Mouse (Mus musculus) midbrain, embryonic 14.5 days (tissue): ENCODE results near the gene Tdp1. TPM values are rescaled to one million over a fixed set of nuclear protein-coding genes. Genes with fewer than 3 reads are reported as not detected.

Experiments
- ATAC-seq: fragments of 200-750 bp; cut with Nextera tagmentation; 2 replicates; pipeline ENCODE4 v1.8.0; 2017; ENCODE audit warnings: moderate number of reproducible peaks, moderate library complexity; ENCODE audit not compliant: low FRiP score, low TSS enrichment
- DNase-seq: peaks from one replicate; pipeline ENCODE4 v3.0.0-alpha.2; 2015
- H3K27ac ChIP-seq: fragments of 300-500 bp; sonication (generic); replicated peaks from 2 replicates; pipeline ENCODE4 v1.5.1; 2014; ENCODE audit warnings: mild to moderate bottlenecking, low read depth, low read length, moderate library complexity
- H3K27me3 ChIP-seq: fragments of 300-500 bp; sonication (generic); 2 replicates; pipeline ENCODE4 v1.6.1; 2014; ENCODE audit warnings: low read length, control low read depth, mixed read lengths; ENCODE audit not compliant: control insufficient read depth, insufficient read depth
- H3K36me3 ChIP-seq: fragments of 300-500 bp; sonication (generic); 2 replicates; pipeline ENCODE4 v1.6.1; 2014; ENCODE audit warnings: low read length, control low read depth; ENCODE audit not compliant: control insufficient read depth, insufficient read depth
- H3K4me1 ChIP-seq: fragments of 300-500 bp; sonication (generic); 2 replicates; pipeline ENCODE4 v1.6.1; 2014; ENCODE audit warnings: mild to moderate bottlenecking, antibody characterized with exemption, low read length, control low read depth; ENCODE audit not compliant: control insufficient read depth, insufficient read depth
- H3K4me2 ChIP-seq: fragments of 300-500 bp; sonication (generic); 2 replicates; pipeline ENCODE4 v1.6.1; 2014; ENCODE audit warnings: mild to moderate bottlenecking, low read length, moderate library complexity
- H3K4me3 ChIP-seq: fragments of 300-500 bp; sonication (generic); replicated peaks from 2 replicates; pipeline ENCODE4 v1.5.1; 2014; ENCODE audit warnings: low read depth, low read length
- H3K9ac ChIP-seq: fragments of 300-500 bp; sonication (generic); replicated peaks from 2 replicates; pipeline ENCODE4 v1.6.1; 2014; ENCODE audit warnings: mild to moderate bottlenecking, low read length, moderate library complexity
- H3K9me3 ChIP-seq: fragments of 300-500 bp; sonication (generic); 2 replicates; pipeline ENCODE4 v1.6.1; 2016; ENCODE audit warnings: low read length, control low read depth, mixed read lengths; ENCODE audit not compliant: control insufficient read depth
- WGBS: fragments of 180-500 bp; shearing (Covaris S2); extraction: QIAGEN DNeasy Blood & Tissue Kit; methylation state at CpG from one replicate; pipeline ENCODE4 v1.1.7; 2014; 5-methylcytosine and 5-hydroxymethylcytosine counted together
- microRNA-seq: library from miRNA; unstranded; fragments of <30 nt; microRNA quantifications from one replicate; pipeline ENCODE4, GENCODE M21; 2016
- polyA plus RNA-seq: library from polyadenylated mRNA; unstranded; fragments of >200 nt; fragmentation: Nextera tagmentation; extraction: Ambion mirVana; gene quantifications from 2 replicates; pipeline ENCODE4 v1.2.1, GENCODE M21; 2014

Tdp1 gene
- polyA plus RNA-seq, 1 experiment from 2014 or later = 62.1 TPM

GRCm38 (mm10) chr12:99999726-100000125, 115.4 kb downstream of the Tdp1 start:
- 81% methylated on average over 5 of the region's 5 CpGs for WGBS
- Histone ChIP-seq H3K9ac (no peak overlapping the region), H3K4me2 (no peak overlapping the region)

GRCm38 (mm10) chr12:100000381-100000780, 116.1 kb downstream of the Tdp1 start:
- no peak overlapping the region for H3K4me3 ChIP-seq
- no peak overlapping the region for H3K4me2 ChIP-seq
- DNase-seq (no peak), ATAC-seq (no peak)
- no peaks in the 10 kb centered on the region for H3K36me3 ChIP-seq
- H3K27me3 ChIP-seq = no peaks in the 10 kb centered on the region
- 76% methylated on average over 7 of the region's 7 CpGs for WGBS
- no peak overlapping the region for H3K9ac ChIP-seq
- H3K4me1 ChIP-seq = no peaks in the 10 kb centered on the region
- H3K27ac ChIP-seq = no peak overlapping the region
- no peaks in the 10 kb centered on the region for H3K9me3 ChIP-seq

More at GRCm38 (mm10) chr12:99999726-100000125, 115.4 kb downstream of the Tdp1 start:
- H3K4me1 ChIP-seq = no peaks in the 10 kb centered on the region
- DNase-seq (no peak), ATAC-seq (no peak)
- H3K9me3 ChIP-seq = no peaks in the 10 kb centered on the region
- no peak overlapping the region for H3K27ac ChIP-seq
- H3K36me3 ChIP-seq = no peaks in the 10 kb centered on the region
- H3K4me3 ChIP-seq = no peak overlapping the region
- H3K27me3 ChIP-seq = no peaks in the 10 kb centered on the region

- no peaks in the 10 kb centered on the region for H3K27me3 ChIP-seq
- no peak overlapping the region for H3K9ac ChIP-seq
- DNase-seq (no peak), ATAC-seq (no peak)
- no peaks in the 10 kb centered on the region for H3K36me3 ChIP-seq
- H3K9me3 ChIP-seq = no peaks in the 10 kb centered on the region
- no peaks in the 10 kb centered on the region for H3K4me1 ChIP-seq
- H3K4me3 ChIP-seq = no peak overlapping the region
- 90% methylated on average over 3 of the region's 3 CpGs for WGBS
- no peak overlapping the region for H3K4me2 ChIP-seq
- H3K27ac ChIP-seq = no peak overlapping the region
Measured at GRCm38 (mm10) chr12:100001246-100001645, 116.9 kb downstream of the Tdp1 start.

DNA sequence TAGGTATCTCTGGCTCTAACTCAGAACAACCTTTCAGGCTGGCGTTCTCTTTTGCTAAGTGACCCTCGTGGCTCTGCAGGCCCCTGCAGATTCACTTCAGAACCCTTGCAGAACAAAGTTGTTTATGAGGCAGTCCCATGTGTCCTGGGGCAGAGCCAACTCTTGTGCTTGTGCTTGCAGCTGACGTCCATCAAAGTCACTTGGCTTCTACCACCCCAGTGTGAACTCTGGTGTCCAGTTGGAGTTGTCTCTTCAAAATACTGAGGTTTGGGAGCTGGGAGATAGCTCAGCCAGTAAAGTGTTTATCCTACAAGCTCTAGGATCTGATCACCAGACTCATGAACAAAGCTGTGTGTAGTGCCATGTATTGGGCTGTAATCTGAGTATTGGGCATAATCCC, 117.6 kb downstream of the Tdp1 start:
- no peaks in the 10 kb centered on the region for H3K4me1 ChIP-seq
- no peak for DNase-seq

DNA sequence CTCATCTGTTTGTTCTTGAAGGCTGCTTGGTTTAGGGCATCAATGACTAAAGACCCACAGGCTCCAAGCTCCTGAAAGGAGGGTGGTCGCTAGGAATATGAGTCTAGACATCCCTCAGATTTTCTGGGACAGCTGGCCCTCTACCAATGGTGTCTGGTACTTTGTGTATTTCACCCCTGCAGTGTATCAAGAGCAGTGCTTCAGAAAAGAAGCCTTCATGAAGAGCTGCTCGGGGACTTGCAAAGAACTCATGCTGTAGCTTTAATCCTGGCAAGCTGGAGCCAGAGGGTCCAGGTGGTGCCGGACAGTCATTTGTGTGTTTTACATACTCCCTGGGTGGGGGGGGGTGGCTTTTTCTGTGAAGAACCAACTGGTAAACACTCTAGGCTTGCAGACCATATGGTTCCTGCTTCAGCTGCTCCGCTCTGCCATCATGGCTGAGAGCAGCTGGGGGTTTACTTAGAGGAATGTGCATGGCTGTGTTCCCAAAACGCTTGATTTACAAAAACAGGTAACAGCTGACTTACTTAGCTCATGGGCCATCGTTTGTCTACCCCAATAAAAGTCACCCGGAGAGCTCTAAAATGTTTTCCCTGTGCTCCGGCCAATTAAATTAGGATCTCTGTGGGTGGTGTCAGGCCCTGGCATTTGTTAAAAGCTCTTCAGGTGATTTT, 118.7 kb downstream of the Tdp1 start:
- Histone ChIP-seq H3K4me1 (no peaks in the 10 kb centered on the region), H3K4me3 (no peak overlapping the region), H3K27ac (no peak overlapping the region), H3K4me2 (no peak overlapping the region), H3K36me3 (no peaks in the 10 kb centered on the region), H3K9ac (no peak overlapping the region), H3K9me3 (no peaks in the 10 kb centered on the region), H3K27me3 (no peaks in the 10 kb centered on the region)
- DNase-seq = peak; percentile 28
- 47% methylated on average over 8 of the region's 8 CpGs for WGBS
- ATAC-seq = no peak

More for the DNA sequence above, 117.6 kb downstream of the Tdp1 start:
- ATAC-seq = no peak
- no peak overlapping the region for H3K9ac ChIP-seq
- 87% methylated on average over 3 of the region's 3 CpGs for WGBS
- H3K36me3 ChIP-seq = no peaks in the 10 kb centered on the region
- H3K27me3 ChIP-seq = no peaks in the 10 kb centered on the region
- no peak overlapping the region for H3K4me3 ChIP-seq
- no peak overlapping the region for H3K4me2 ChIP-seq
- no peak overlapping the region for H3K27ac ChIP-seq
- no peaks in the 10 kb centered on the region for H3K9me3 ChIP-seq

Small RNA genes lying within 50 kb of the gene (microRNA-seq; reads per million reads assigned to microRNA genes)
- gene Gm23291 = not detected

Other genes with a start within 250 kb of the Tdp1 start
- 5.4 and 6.5 TPM in 2 replicates for gene Efcab11, start 78 bp upstream of the Tdp1 start, polyA plus RNA-seq
- 0.24 and 0.79 TPM in 2 replicates for gene Kcnk13, start 80.0 kb downstream of the Tdp1 start, polyA plus RNA-seq
- gene Psmc1, start 225.6 kb downstream of the Tdp1 start, polyA plus RNA-seq = 257 and 284 TPM in 2 replicates